Mouse (Mus musculus): Measurements from ENCODE around the gene Hdac11. TPM values are rescaled to one million over a fixed set of nuclear protein-coding genes. Genes with fewer than 3 reads are reported as not detected.

Gene Hdac11
- polyA plus RNA-seq (2012; rRNA removed) = 8.3 and 8.9 TPM in 2 replicates

DNA sequence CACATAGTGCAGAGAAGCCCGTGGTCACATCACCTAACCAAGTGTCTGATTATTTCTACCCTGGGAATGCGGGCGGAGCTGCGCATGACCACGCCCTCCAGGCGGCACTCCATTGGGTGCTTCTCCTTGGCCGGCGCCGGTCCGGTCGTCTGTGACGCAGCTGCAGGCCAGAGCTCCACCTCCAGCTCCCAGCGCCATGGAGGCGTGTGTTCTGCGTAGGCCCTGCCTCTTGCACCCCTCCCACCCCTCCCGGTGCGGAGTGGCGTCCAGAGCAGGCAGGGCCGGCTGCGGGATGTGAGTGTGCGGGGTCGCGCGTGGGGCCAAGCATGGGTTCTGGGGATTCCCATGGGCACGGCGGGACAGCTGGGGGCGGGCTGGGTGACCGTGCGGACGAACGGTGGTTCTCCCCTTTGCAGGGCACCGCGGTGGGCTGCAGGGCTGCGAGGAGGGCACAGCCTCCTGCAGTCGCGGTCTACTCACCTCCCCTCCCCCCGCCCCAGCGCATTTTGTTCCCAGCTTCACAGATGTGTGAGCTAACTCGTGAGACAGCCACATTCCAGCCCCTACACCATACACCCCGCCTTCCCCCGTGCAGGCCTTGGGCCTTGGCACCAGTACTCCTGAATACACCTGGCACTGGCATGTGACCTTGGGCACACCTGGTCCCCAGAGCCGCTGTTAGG, at the start of gene Hdac11:
Gene Hdac11 (plus strand): TSS at position 112 of the 683 bp plus-strand sequence.
- no peaks in the 10 kb centered on the region for H3K36me3 ChIP-seq (ENCODE audit: control insufficient read depth, insufficient read depth, low read length)
- peak; percentile 33 to 66 for DNase-seq (ENCODE audit: low read depth in 1 of 2, low spot score in 2 of 2)
- peaks cover 4% of the 10 kb centered on the region for H3K4me1 ChIP-seq (ENCODE audit: control insufficient read depth, insufficient read depth, insufficient read length)
- TF ChIP-seq CTCF (IDR thresholded peaks at IDR 0.05; ENCODE audit: extremely low read depth, insufficient read depth, insufficient read length, insufficient replicate concordance) (no peak), POLR2A (IDR thresholded peaks at IDR 0.05; ENCODE audit: low read depth, low read length) (no peak)
- no peaks in the 10 kb centered on the region for H3K27me3 ChIP-seq (ENCODE audit: control insufficient read depth, insufficient read depth, low read length)
- peak within 1 kb of the TSS; percentile 60 for H3K4me3 ChIP-seq (ENCODE audit: extremely low read depth, insufficient read depth, insufficient read length)
- H3K27ac ChIP-seq (ENCODE audit: insufficient read depth, low read length) = no peak within 1 kb of the TSS
- 2% methylated on average over 41 of the region's 42 CpGs for WGBS

GRCm38 (mm10) chr6:91108301-91108916, 48.1 kb upstream of the Hdac11 start:
- Histone ChIP-seq H3K27me3 (ENCODE audit: control insufficient read depth, insufficient read depth, low read length) (no peaks in the 10 kb centered on the region), H3K4me1 (ENCODE audit: control insufficient read depth, insufficient read depth, insufficient read length) (peaks cover 41% of the 10 kb centered on the region), H3K27ac (ENCODE audit: insufficient read depth, low read length) (peak overlapping the region; percentile 24; the same call in 1 of the 2 replicates), H3K36me3 (ENCODE audit: control insufficient read depth, insufficient read depth, low read length) (no peaks in the 10 kb centered on the region; the same call in 1 of the 2 replicates), H3K4me3 (ENCODE audit: extremely low read depth, insufficient read depth, insufficient read length) (no peak overlapping the region)
- no peak for DNase-seq (ENCODE audit: low read depth in 1 of 2, low spot score in 2 of 2)
- no peak for TF ChIP-seq POLR2A (IDR thresholded peaks at IDR 0.05; ENCODE audit: low read depth, low read length)
- no peak for TF ChIP-seq CTCF (IDR thresholded peaks at IDR 0.05; ENCODE audit: extremely low read depth, insufficient read depth, insufficient read length, insufficient replicate concordance)
- WGBS = 50% methylated on average over 3 of the region's 3 CpGs

- DNase-seq (ENCODE audit: low read depth in 1 of 2, low spot score in 2 of 2) = no peak
- Histone ChIP-seq H3K27ac (ENCODE audit: insufficient read depth, low read length) (no peak overlapping the region), H3K27me3 (ENCODE audit: control insufficient read depth, insufficient read depth, low read length) (no peaks in the 10 kb centered on the region), H3K36me3 (ENCODE audit: control insufficient read depth, insufficient read depth, low read length) (no peaks in the 10 kb centered on the region; the same call in 1 of the 2 replicates), H3K4me1 (ENCODE audit: control insufficient read depth, insufficient read depth, insufficient read length) (peaks cover 40% of the 10 kb centered on the region), H3K4me3 (ENCODE audit: extremely low read depth, insufficient read depth, insufficient read length) (no peak overlapping the region)
- TF ChIP-seq POLR2A (IDR thresholded peaks at IDR 0.05; ENCODE audit: low read depth, low read length) (no peak), CTCF (IDR thresholded peaks at IDR 0.05; ENCODE audit: extremely low read depth, insufficient read depth, insufficient read length, insufficient replicate concordance) (no peak)
- WGBS = 54% methylated on average over 2 of the region's 2 CpGs
Measured at GRCm38 (mm10) chr6:91108917-91109450, 47.5 kb upstream of the Hdac11 start.

GRCm38 (mm10) chr6:91109489-91109888, 47.0 kb upstream of the Hdac11 start:
- Histone ChIP-seq H3K27me3 (ENCODE audit: control insufficient read depth, insufficient read depth, low read length) (no peaks in the 10 kb centered on the region), H3K36me3 (ENCODE audit: control insufficient read depth, insufficient read depth, low read length) (no peaks in the 10 kb centered on the region; the same call in 1 of the 2 replicates), H3K27ac (ENCODE audit: insufficient read depth, low read length) (peak overlapping the region; percentile 26), H3K4me3 (ENCODE audit: extremely low read depth, insufficient read depth, insufficient read length) (no peak overlapping the region), H3K4me1 (ENCODE audit: control insufficient read depth, insufficient read depth, insufficient read length) (peaks cover 41% of the 10 kb centered on the region)
- TF ChIP-seq CTCF (IDR thresholded peaks at IDR 0.05; ENCODE audit: extremely low read depth, insufficient read depth, insufficient read length, insufficient replicate concordance) = no peak
- TF ChIP-seq POLR2A (IDR thresholded peaks at IDR 0.05; ENCODE audit: low read depth, low read length) = no peak
- no peak for DNase-seq (ENCODE audit: low read depth in 1 of 2, low spot score in 2 of 2)

DNA sequence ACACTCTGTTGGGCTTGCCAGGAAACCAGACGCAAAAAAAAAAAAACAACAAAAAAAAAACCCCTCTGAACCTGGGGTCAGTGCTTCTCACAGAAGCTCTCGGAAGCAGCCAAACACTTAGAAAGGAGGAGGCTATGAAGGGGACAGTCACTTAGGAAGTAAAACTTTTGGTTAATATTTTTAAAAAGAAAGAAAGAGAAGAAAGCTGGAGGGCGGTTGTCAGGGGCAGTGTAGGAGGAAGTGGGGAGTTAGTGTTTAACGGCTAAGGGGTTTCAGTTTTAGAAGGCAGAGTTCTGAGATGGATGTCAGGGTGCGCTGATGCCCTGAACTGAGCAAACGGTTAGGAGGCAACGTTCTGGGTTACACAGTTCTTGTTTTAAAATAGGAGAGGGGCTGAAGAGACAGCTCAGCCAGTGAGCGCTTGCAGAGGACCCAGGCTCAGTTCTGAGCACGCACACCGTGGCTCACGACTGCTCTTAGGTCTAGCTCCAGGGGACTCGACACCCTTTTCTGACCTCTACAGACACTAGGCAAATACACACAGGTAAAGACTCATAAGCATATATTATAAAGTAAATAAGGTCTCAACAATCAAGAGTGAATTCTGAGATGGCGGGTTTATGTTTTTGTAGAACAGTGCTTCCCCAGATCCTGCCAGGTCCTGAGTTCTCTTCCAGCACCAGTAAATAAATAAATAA, 46.0 kb upstream of the Hdac11 start:
- Histone ChIP-seq H3K27ac (ENCODE audit: insufficient read depth, low read length) (peak overlapping the region; percentile 86), H3K36me3 (ENCODE audit: control insufficient read depth, insufficient read depth, low read length) (no peaks in the 10 kb centered on the region; the same call in 1 of the 2 replicates), H3K4me1 (ENCODE audit: control insufficient read depth, insufficient read depth, insufficient read length) (peaks cover 34% of the 10 kb centered on the region), H3K27me3 (ENCODE audit: control insufficient read depth, insufficient read depth, low read length) (no peaks in the 10 kb centered on the region), H3K4me3 (ENCODE audit: extremely low read depth, insufficient read depth, insufficient read length) (peak overlapping the region; percentile 39; the same call in 1 of the 2 replicates)
- WGBS = 6% methylated on average over 13 of the region's 13 CpGs
- no peak; the same call in 1 of the 2 replicates for TF ChIP-seq POLR2A (IDR thresholded peaks at IDR 0.05; ENCODE audit: low read depth, low read length)
- no peak for TF ChIP-seq CTCF (IDR thresholded peaks at IDR 0.05; ENCODE audit: extremely low read depth, insufficient read depth, insufficient read length, insufficient replicate concordance)
- DNase-seq (ENCODE audit: low read depth in 1 of 2, low spot score in 2 of 2) = peak in 1 of 2 experiments; percentile 34

- WGBS = 25% methylated on average over 10 of the region's 10 CpGs
- Histone ChIP-seq H3K36me3 (ENCODE audit: control insufficient read depth, insufficient read depth, low read length) (no peaks in the 10 kb centered on the region), H3K27me3 (ENCODE audit: control insufficient read depth, insufficient read depth, low read length) (no peaks in the 10 kb centered on the region), H3K27ac (ENCODE audit: insufficient read depth, low read length) (peak overlapping the region; percentile 86), H3K4me1 (ENCODE audit: control insufficient read depth, insufficient read depth, insufficient read length) (peaks cover 34% of the 10 kb centered on the region), H3K4me3 (ENCODE audit: extremely low read depth, insufficient read depth, insufficient read length) (peak overlapping the region; percentile 13; the same call in 1 of the 2 replicates)
- DNase-seq (ENCODE audit: low read depth in 1 of 2, low spot score in 2 of 2) = peak in 1 of 2 experiments; percentile 57
- TF ChIP-seq POLR2A (IDR thresholded peaks at IDR 0.05; ENCODE audit: low read depth, low read length) (no peak), CTCF (IDR thresholded peaks at IDR 0.05; ENCODE audit: extremely low read depth, insufficient read depth, insufficient read length, insufficient replicate concordance) (no peak)
Measured at GRCm38 (mm10) chr6:91111141-91111953, 45.1 kb upstream of the Hdac11 start.
